In the genomic region with DNA sequence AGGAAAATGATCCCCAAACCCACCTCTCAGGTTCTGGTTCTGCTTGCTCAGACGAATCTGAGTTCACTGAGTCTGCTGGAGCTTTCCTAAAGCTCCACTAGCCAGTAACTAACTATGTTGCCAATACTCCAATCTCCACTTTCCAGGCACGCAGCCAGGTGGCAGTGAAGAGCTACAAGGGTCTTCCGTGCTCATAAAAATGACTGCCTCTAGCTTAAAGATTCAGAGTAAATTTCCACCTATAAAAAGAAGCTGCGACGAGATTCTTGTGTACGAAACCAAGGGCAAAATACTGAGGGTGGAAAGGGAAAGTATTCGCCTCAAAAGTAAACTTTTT, we compare ENCODE assay signal across 8 mouse cellular contexts. TPM values are rescaled to one million over a fixed set of nuclear protein-coding genes. Genes with fewer than 3 reads are reported as not detected.
DNase-seq lines count a peak whose midpoint lies in the region; ATAC-seq lines count a peak whose summit lies in the region.

No protein-coding gene starts in this region.

- H3K27me3 ChIP-seq in heart, embryonic 14.5 days (ENCODE audit: control insufficient read depth, insufficient read depth, low read length), result no peaks in the 10 kb centered on the region
- H3K27me3 ChIP-seq in kidney, embryonic 15.5 days, result no peaks in the 10 kb centered on the region
- H3K27me3 ChIP-seq in liver, embryonic 13.5 days, result peaks cover 26% of the 10 kb centered on the region

- peak overlapping the region; percentile 95 for H3K4me2 ChIP-seq in heart, embryonic 14.5 days (ENCODE audit: low read length)
- H3K4me2 ChIP-seq in kidney, embryonic 15.5 days, result peak overlapping the region; percentile 92
- H3K4me2 ChIP-seq in liver, embryonic 13.5 days, result peak overlapping the region; percentile 59

- peak overlapping the region; percentile 64 for H3K9ac ChIP-seq in heart, embryonic 14.5 days (ENCODE audit: low read length)
- H3K9ac ChIP-seq in kidney, embryonic 15.5 days, result peak overlapping the region; percentile 48; the same call in 1 of the 2 replicates
- H3K9ac ChIP-seq in liver, embryonic 13.5 days, result 0 out of 2 replicates have a peak overlapping the region, but pooled peaks have one; percentile 29

- peak overlapping the region; percentile 51 to 56 for H3K4me3 ChIP-seq in heart, embryonic 14.5 days (ENCODE audit: control insufficient read depth in 1 of 2, insufficient read depth in 1 of 2, low read depth in 1 of 2, low read length in 2 of 2)
- H3K4me3 ChIP-seq in kidney, embryonic 15.5 days (replicated peaks), result peak overlapping the region; percentile 52
- H3K4me3 ChIP-seq in liver, embryonic 13.5 days (replicated peaks), result peak overlapping the region; percentile 51

- WGBS in heart, embryonic 14.5 days, result 32% methylated on average over 7 of the region's 7 CpGs
- 26% methylated on average over 7 of the region's 7 CpGs for WGBS in kidney, embryonic 15.5 days
- WGBS in liver, embryonic 13.5 days (ENCODE audit: insufficient replicate concordance), result 22% methylated on average over 7 of the region's 7 CpGs

- peaks cover 5 to 10% of the 10 kb centered on the region in 2 experiments for H3K4me1 ChIP-seq in heart, embryonic 14.5 days (ENCODE audit: control insufficient read depth in 2 of 2, insufficient read depth in 2 of 2, low read length in 2 of 2)
- peaks cover 18% of the 10 kb centered on the region for H3K4me1 ChIP-seq in kidney, embryonic 15.5 days
- peaks cover 6% of the 10 kb centered on the region for H3K4me1 ChIP-seq in liver, embryonic 13.5 days (replicated peaks)

- H3K27ac ChIP-seq in heart, embryonic 14.5 days (replicated peaks in 1 of 2; ENCODE audit: control insufficient read depth in 1 of 2, insufficient read depth in 1 of 2, low read depth in 2 of 2, low read length in 2 of 2), result peak overlapping the region in 1 of 2 experiments; percentile 48; a peak in 2 of 4 replicates
- H3K27ac ChIP-seq in kidney, embryonic 15.5 days, result 0 out of 2 replicates have a peak overlapping the region, but pooled peaks have one; percentile 39
- no peak overlapping the region for H3K27ac ChIP-seq in liver, embryonic 13.5 days

- no peaks in the 10 kb centered on the region for H3K36me3 ChIP-seq in heart, embryonic 14.5 days (ENCODE audit: control insufficient read depth, insufficient read depth, low read length)
- no peaks in the 10 kb centered on the region for H3K36me3 ChIP-seq in kidney, embryonic 15.5 days
- no peaks in the 10 kb centered on the region for H3K36me3 ChIP-seq in liver, embryonic 13.5 days

- no peak for ATAC-seq in heart, embryonic 14.5 days (ENCODE audit: insufficient number of reproducible peaks, insufficient read depth, low FRiP score, low read depth)
- ATAC-seq in kidney, embryonic 15.5 days (replicated peaks; ENCODE audit: low FRiP score), result peak; percentile 68
- ATAC-seq in liver, embryonic 13.5 days (ENCODE audit: low read depth), result 0 out of 2 replicates have a peak, but pooled peaks have one; percentile 12
- ATAC-seq in monocyte, adult 5-6 weeks (replicated peaks; ENCODE audit: insufficient number of reproducible peaks, low FRiP score, low TSS enrichment, poor library complexity, severe bottlenecking), result 0 out of 2 replicates have a peak, but pooled peaks have one; percentile 34

- H3K9me3 ChIP-seq in heart, embryonic 14.5 days (ENCODE audit: control insufficient read depth, low read length), result no peaks in the 10 kb centered on the region
- H3K9me3 ChIP-seq in kidney, embryonic 15.5 days (replicated peaks), result no peaks in the 10 kb centered on the region
- H3K9me3 ChIP-seq in liver, embryonic 13.5 days (replicated peaks), result no peaks in the 10 kb centered on the region

- peak; percentile 32 for DNase-seq in layer of hippocampus, adult 11-12 months (ENCODE audit: low spot score)
- DNase-seq in layer of hippocampus, adult 9-11 months, result no peak
- DNase-seq in embryo, embryonic 10.5 days (ENCODE audit: low spot score), result peak; percentile 74
- DNase-seq in liver, embryonic 13.5 days, result no peak
- DNase-seq in testis, postnatal 14 days (ENCODE audit: low spot score), result peak; percentile 60

RNA-seq across cellular contexts. Expression of a gene that starts 0.3 kb away (rescaled TPM):
- polyA plus RNA-seq in heart, embryonic 14.5 days (2014; fragmentation: Nextera tagmentation; extraction: Ambion mirVana), result 1.2 and 2.3 TPM in 2 replicates
- polyA plus RNA-seq in kidney, embryonic 15.5 days (2015; fragmentation: Nextera tagmentation; extraction: Ambion mirVana), result 1.9 and 4.5 TPM in 2 replicates
- 1.5 and 1.7 TPM in 2 replicates for polyA plus RNA-seq in liver, embryonic 13.5 days (2015; fragmentation: Nextera tagmentation; extraction: Ambion mirVana)
- total RNA-seq in monocyte, adult 5-6 weeks (2017), result 2.0 to 10.9 TPM (median 3.3 TPM) in 3 replicates

RNA-seq across cellular contexts. Expression of a gene that starts 47.8 kb away (rescaled TPM):
- polyA plus RNA-seq in heart, embryonic 14.5 days (2014; fragmentation: Nextera tagmentation; extraction: Ambion mirVana), result 10.7 and 11.1 TPM in 2 replicates
- polyA plus RNA-seq in kidney, embryonic 15.5 days (2015; fragmentation: Nextera tagmentation; extraction: Ambion mirVana), result 11.4 and 11.7 TPM in 2 replicates
- 3.8 TPM in 2 replicates for polyA plus RNA-seq in liver, embryonic 13.5 days (2015; fragmentation: Nextera tagmentation; extraction: Ambion mirVana)
- 0.86 to 4.0 TPM (median 2.0 TPM) in 3 replicates for total RNA-seq in monocyte, adult 5-6 weeks (2017)

Comparison
In these comparisons a context has a peak if more than half of its experiments do, and no peak if none do; other contexts are left out.
1. DNase-seq: peak in layer of hippocampus, adult 11-12 months (single experiment), embryo, embryonic 10.5 days (single experiment) and testis, postnatal 14 days (single experiment); none in layer of hippocampus, adult 9-11 months (single experiment) and liver, embryonic 13.5 days (single experiment).
2. Peak in every context shown above with its lines, with median percentiles within 50 percentile points of each other: H3K4me2 ChIP-seq, H3K4me3 ChIP-seq and H3K9ac ChIP-seq.